Mouse (Mus musculus): ENCODE measurements around the gene Acoxl. TPM values are rescaled to one million over a fixed set of nuclear protein-coding genes. Genes with fewer than 3 reads are reported as not detected.

The Acoxl gene
- polyA plus RNA-seq, 1 experiment, result 1.7 TPM

GRCm38 (mm10) chr2:127846008-127846407 is 7.3 kb downstream of the Acoxl start:
- H3K27me3 ChIP-seq (ENCODE audit: control insufficient read depth, insufficient read depth, low read length), result no peaks in the 10 kb centered on the region
- H3K36me3 ChIP-seq (ENCODE audit: control insufficient read depth, insufficient read depth, low read length), result no peaks in the 10 kb centered on the region
- DNase-seq, result no peak
- no peak overlapping the region for H3K27ac ChIP-seq (ENCODE audit: control insufficient read depth, insufficient read depth, low read length)
- no peaks in the 10 kb centered on the region for H3K4me1 ChIP-seq (replicated peaks; ENCODE audit: control insufficient read depth, insufficient read depth, low read length)
- no peak overlapping the region for H3K4me3 ChIP-seq (ENCODE audit: control insufficient read depth, insufficient read depth, low read length)
- TF ChIP-seq CTCF (IDR thresholded peaks at IDR 0.05; ENCODE audit: borderline replicate concordance, control insufficient read depth, extremely low read depth, insufficient read depth, low read length, poor library complexity) (no peak), POLR2A (IDR thresholded peaks at IDR 0.05; ENCODE audit: control insufficient read depth, extremely low read depth, insufficient read depth, low read length, poor library complexity) (no peak)

GRCm38 (mm10) chr2:127846571-127846970 is 7.9 kb downstream of the Acoxl start:
- DNase-seq, result no peak
- no peaks in the 10 kb centered on the region for H3K27me3 ChIP-seq (ENCODE audit: control insufficient read depth, insufficient read depth, low read length)
- WGBS, result 0% methylated on average over 1 of the region's 1 CpGs

GRCm38 (mm10) chr2:127850371-127850770 is 11.7 kb downstream of the Acoxl start:
- Histone ChIP-seq H3K27ac (ENCODE audit: control insufficient read depth, insufficient read depth, low read length) (no peak overlapping the region), H3K4me1 (replicated peaks; ENCODE audit: control insufficient read depth, insufficient read depth, low read length) (no peaks in the 10 kb centered on the region), H3K27me3 (ENCODE audit: control insufficient read depth, insufficient read depth, low read length) (no peaks in the 10 kb centered on the region), H3K36me3 (ENCODE audit: control insufficient read depth, insufficient read depth, low read length) (no peaks in the 10 kb centered on the region), H3K4me3 (ENCODE audit: control insufficient read depth, insufficient read depth, low read length) (no peak overlapping the region)
- no peak for DNase-seq
- WGBS, result 94% methylated on average over 2 of the region's 2 CpGs
- no peak for TF ChIP-seq CTCF (IDR thresholded peaks at IDR 0.05; ENCODE audit: borderline replicate concordance, control insufficient read depth, extremely low read depth, insufficient read depth, low read length, poor library complexity)
- TF ChIP-seq POLR2A (IDR thresholded peaks at IDR 0.05; ENCODE audit: control insufficient read depth, extremely low read depth, insufficient read depth, low read length, poor library complexity), result no peak

More at GRCm38 (mm10) chr2:127846571-127846970, 7.9 kb downstream of the Acoxl start:
- Histone ChIP-seq H3K4me1 (replicated peaks; ENCODE audit: control insufficient read depth, insufficient read depth, low read length) (no peaks in the 10 kb centered on the region), H3K36me3 (ENCODE audit: control insufficient read depth, insufficient read depth, low read length) (no peaks in the 10 kb centered on the region), H3K4me3 (ENCODE audit: control insufficient read depth, insufficient read depth, low read length) (no peak overlapping the region), H3K27ac (ENCODE audit: control insufficient read depth, insufficient read depth, low read length) (no peak overlapping the region)
- no peak for TF ChIP-seq CTCF (IDR thresholded peaks at IDR 0.05; ENCODE audit: borderline replicate concordance, control insufficient read depth, extremely low read depth, insufficient read depth, low read length, poor library complexity)
- no peak for TF ChIP-seq POLR2A (IDR thresholded peaks at IDR 0.05; ENCODE audit: control insufficient read depth, extremely low read depth, insufficient read depth, low read length, poor library complexity)

- H3K4me1 ChIP-seq (replicated peaks; ENCODE audit: control insufficient read depth, insufficient read depth, low read length), result no peaks in the 10 kb centered on the region
- no peaks in the 10 kb centered on the region for H3K36me3 ChIP-seq (ENCODE audit: control insufficient read depth, insufficient read depth, low read length)
- no peak overlapping the region for H3K4me3 ChIP-seq (ENCODE audit: control insufficient read depth, insufficient read depth, low read length)
- DNase-seq, result no peak
- no peaks in the 10 kb centered on the region for H3K27me3 ChIP-seq (ENCODE audit: control insufficient read depth, insufficient read depth, low read length)
- WGBS, result 60% methylated on average over 4 of the region's 4 CpGs
- no peak overlapping the region for H3K27ac ChIP-seq (ENCODE audit: control insufficient read depth, insufficient read depth, low read length)
- TF ChIP-seq CTCF (IDR thresholded peaks at IDR 0.05; ENCODE audit: borderline replicate concordance, control insufficient read depth, extremely low read depth, insufficient read depth, low read length, poor library complexity) (no peak), POLR2A (IDR thresholded peaks at IDR 0.05; ENCODE audit: control insufficient read depth, extremely low read depth, insufficient read depth, low read length, poor library complexity) (no peak)
Measured at GRCm38 (mm10) chr2:127854332-127854991, 15.8 kb downstream of the Acoxl start.

- H3K36me3 ChIP-seq (ENCODE audit: control insufficient read depth, insufficient read depth, low read length), result no peaks in the 10 kb centered on the region
- no peak overlapping the region for H3K27ac ChIP-seq (ENCODE audit: control insufficient read depth, insufficient read depth, low read length)
- no peak for TF ChIP-seq CTCF (IDR thresholded peaks at IDR 0.05; ENCODE audit: borderline replicate concordance, control insufficient read depth, extremely low read depth, insufficient read depth, low read length, poor library complexity)
- TF ChIP-seq POLR2A (IDR thresholded peaks at IDR 0.05; ENCODE audit: control insufficient read depth, extremely low read depth, insufficient read depth, low read length, poor library complexity), result no peak
- no peak overlapping the region for H3K4me3 ChIP-seq (ENCODE audit: control insufficient read depth, insufficient read depth, low read length)
- 92% methylated on average over 4 of the region's 4 CpGs for WGBS
- H3K27me3 ChIP-seq (ENCODE audit: control insufficient read depth, insufficient read depth, low read length), result no peaks in the 10 kb centered on the region
- no peaks in the 10 kb centered on the region for H3K4me1 ChIP-seq (replicated peaks; ENCODE audit: control insufficient read depth, insufficient read depth, low read length)
- DNase-seq, result no peak
Measured at GRCm38 (mm10) chr2:127864381-127864780, 25.7 kb downstream of the Acoxl start.

- H3K4me1 ChIP-seq (replicated peaks; ENCODE audit: control insufficient read depth, insufficient read depth, low read length), result peaks cover 3% of the 10 kb centered on the region
- DNase-seq, result no peak
- 26% methylated on average over 5 of the region's 5 CpGs for WGBS
- no peaks in the 10 kb centered on the region for H3K27me3 ChIP-seq (ENCODE audit: control insufficient read depth, insufficient read depth, low read length)
- TF ChIP-seq CTCF (IDR thresholded peaks at IDR 0.05; ENCODE audit: borderline replicate concordance, control insufficient read depth, extremely low read depth, insufficient read depth, low read length, poor library complexity), result no peak
- TF ChIP-seq POLR2A (IDR thresholded peaks at IDR 0.05; ENCODE audit: control insufficient read depth, extremely low read depth, insufficient read depth, low read length, poor library complexity), result no peak
- H3K27ac ChIP-seq (ENCODE audit: control insufficient read depth, insufficient read depth, low read length), result peak overlapping the region; percentile 55; the same call in 1 of the 2 replicates
- no peaks in the 10 kb centered on the region for H3K36me3 ChIP-seq (ENCODE audit: control insufficient read depth, insufficient read depth, low read length)
- H3K4me3 ChIP-seq (ENCODE audit: control insufficient read depth, insufficient read depth, low read length), result no peak overlapping the region
Measured at GRCm38 (mm10) chr2:127881063-127881462, 42.4 kb downstream of the Acoxl start.
